Mouse (Mus musculus) ES-Bruce4 (cell line): ENCODE results near the gene Tmub1. TPM values are rescaled to one million over a fixed set of nuclear protein-coding genes. Genes with fewer than 3 reads are reported as not detected.
A peak's percentile ranks its signal among the peaks of the same experiment; 100 is the strongest.

Source experiments
- H3K27ac ChIP-seq: 2 replicates; pipeline ENCODE4 v1.5.1; 2012; ENCODE audit warnings: low read length, inconsistent platforms; ENCODE audit not compliant: insufficient read depth
- H3K27me3 ChIP-seq: 2 replicates; pipeline ENCODE4 v1.6.1; 2012; ENCODE audit warnings: mild to moderate bottlenecking, low read length, inconsistent platforms; ENCODE audit not compliant: control insufficient read depth, poor library complexity, insufficient read depth, severe bottlenecking
- H3K36me3 ChIP-seq: 2 replicates; pipeline ENCODE4 v1.6.1; 2012; ENCODE audit warnings: inconsistent platforms, mild to moderate bottlenecking, low read length, moderate library complexity; ENCODE audit not compliant: control insufficient read depth, poor library complexity, insufficient read depth, severe bottlenecking
- H3K4me1 ChIP-seq: one replicate; pipeline ENCODE4 v1.8.1; 2011; ENCODE audit warnings: low read length; ENCODE audit not compliant: control insufficient read depth, insufficient read depth
- H3K4me3 ChIP-seq: 2 replicates; pipeline ENCODE4 v1.5.1; 2011; ENCODE audit warnings: low read depth, mild to moderate bottlenecking, low read length
- H3K9ac ChIP-seq: 2 replicates; pipeline ENCODE4 v1.6.1; 2012; ENCODE audit warnings: low read depth, mild to moderate bottlenecking, inconsistent platforms; ENCODE audit not compliant: poor library complexity, severe bottlenecking
- H3K9me3 ChIP-seq: replicated peaks from 2 replicates; pipeline ENCODE4 v1.6.1; 2012; ENCODE audit warnings: mild to moderate bottlenecking, low read length, inconsistent platforms; ENCODE audit not compliant: control insufficient read depth, poor library complexity, insufficient read depth, severe bottlenecking
- CTCF ChIP-seq: IDR thresholded peaks from one replicate; pipeline ENCODE4 v1.8.1; 2011; ENCODE audit warnings: low read depth, low read length
- EP300 ChIP-seq: IDR thresholded peaks from 2 replicates; pipeline ENCODE4 v1.6.1; 2011; ENCODE audit warnings: low read depth, low read length; ENCODE audit not compliant: insufficient read depth
- POLR2A ChIP-seq: IDR thresholded peaks from one replicate; pipeline ENCODE4 v1.8.1; 2011; ENCODE audit warnings: low read length; ENCODE audit not compliant: insufficient read depth
- polyA plus RNA-seq: library from polyadenylated mRNA; stranded (reverse); fragments of >200 nt; gene quantifications from 2 replicates; pipeline ENCODE4 v1.2.4, GENCODE M21; 2011; ENCODE audit warnings: low read depth; ENCODE audit not compliant: missing spikeins, insufficient read depth, insufficient read length

Gene Tmub1
- polyA plus RNA-seq, 1 experiment = 4.8 TPM

DNA sequence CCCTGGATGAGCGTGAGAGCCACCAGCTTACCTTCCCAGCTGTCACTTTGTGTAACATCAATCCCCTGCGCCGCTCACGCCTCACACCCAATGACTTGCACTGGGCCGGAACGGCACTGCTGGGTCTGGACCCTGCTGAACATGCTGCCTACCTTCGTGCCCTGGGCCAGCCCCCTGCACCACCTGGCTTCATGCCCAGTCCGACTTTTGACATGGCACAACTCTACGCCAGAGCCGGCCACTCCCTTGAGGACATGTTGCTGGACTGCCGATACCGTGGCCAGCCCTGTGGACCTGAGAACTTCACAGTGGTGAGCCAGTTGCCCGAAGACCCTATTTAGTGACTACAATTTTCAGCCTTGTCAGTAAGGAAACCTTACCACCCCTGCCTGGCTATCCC, 33.7 kb downstream of the Tmub1 start:
- H3K36me3 ChIP-seq = no peaks in the 10 kb centered on the region
- peaks cover 3% of the 10 kb centered on the region for H3K4me1 ChIP-seq
- no peak overlapping the region for H3K27ac ChIP-seq
- no peaks in the 10 kb centered on the region for H3K27me3 ChIP-seq
- H3K9ac ChIP-seq = no peak overlapping the region
- peak overlapping the region; percentile 38 for H3K4me3 ChIP-seq
- no peaks in the 10 kb centered on the region for H3K9me3 ChIP-seq
- TF ChIP-seq POLR2A (no peak), EP300 (no peak), CTCF (no peak)

DNA sequence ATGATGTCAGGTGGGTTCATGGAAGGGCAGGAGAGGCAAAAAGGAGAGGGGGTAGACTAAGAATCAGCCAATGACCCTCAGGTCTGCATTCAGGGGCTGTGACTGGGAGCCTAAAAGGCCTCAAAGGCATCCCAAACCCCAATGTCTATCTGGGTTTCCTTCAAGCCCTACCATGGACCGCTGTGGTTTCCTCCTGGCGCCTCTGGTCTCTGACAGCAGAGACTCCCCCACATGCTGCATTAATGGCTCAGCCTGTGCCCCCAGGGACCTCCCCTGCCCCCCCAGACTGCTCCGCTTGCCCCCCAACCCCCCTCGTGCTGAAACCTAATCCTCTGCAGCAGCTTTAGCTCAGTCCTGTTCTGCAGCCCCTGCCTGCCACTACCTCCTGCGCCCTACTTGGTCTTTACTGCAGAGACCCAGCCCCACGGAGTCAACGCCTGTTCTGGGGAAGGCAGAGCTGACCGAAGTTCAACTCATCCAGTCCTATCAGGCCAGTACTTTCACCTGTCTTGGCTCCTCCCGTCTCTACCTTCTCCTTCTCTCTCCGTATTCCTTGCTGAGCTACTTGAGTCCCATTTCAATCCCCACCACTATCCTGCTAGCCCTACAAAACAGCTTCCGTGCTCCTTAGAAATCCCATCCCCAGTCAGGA, 34.5 kb downstream of the Tmub1 start, which contains the start of gene Asic3:
Asic3 (plus strand) TSS at position 351 of the 652 bp plus-strand sequence.
- Histone ChIP-seq H3K4me1 (peaks cover 3% of the 10 kb centered on the region), H3K27me3 (no peaks in the 10 kb centered on the region), H3K36me3 (no peaks in the 10 kb centered on the region), H3K9me3 (no peaks in the 10 kb centered on the region), H3K9ac (no peak within 1 kb of the TSS), H3K4me3 (peak within 1 kb of the TSS; percentile 38), H3K27ac (no peak within 1 kb of the TSS)
- TF ChIP-seq CTCF (no peak), POLR2A (no peak), EP300 (no peak)

DNA sequence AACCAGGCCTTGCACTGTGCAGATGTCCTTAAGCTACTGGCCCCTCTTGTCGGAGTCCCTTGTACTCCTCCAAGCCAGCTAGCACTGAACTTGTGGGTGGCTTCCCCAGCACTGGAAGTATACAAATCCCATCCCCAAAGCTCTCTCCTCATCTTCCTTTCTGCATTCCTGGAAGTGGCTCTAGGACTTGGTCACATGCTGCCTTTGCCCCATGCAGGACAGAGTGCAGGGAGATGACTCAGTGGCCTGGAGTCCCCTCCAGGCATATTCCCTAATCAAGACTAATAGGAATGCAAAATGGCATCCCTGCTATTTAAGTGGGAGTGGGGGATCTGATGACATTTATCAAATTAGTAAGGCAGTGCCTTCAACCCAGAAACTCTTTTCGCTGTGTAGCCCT, 35.6 kb downstream of the Tmub1 start:
- Histone ChIP-seq H3K27me3 (no peaks in the 10 kb centered on the region), H3K4me1 (peaks cover 3% of the 10 kb centered on the region)
- TF ChIP-seq CTCF (no peak), POLR2A (no peak), EP300 (no peak)

DNA sequence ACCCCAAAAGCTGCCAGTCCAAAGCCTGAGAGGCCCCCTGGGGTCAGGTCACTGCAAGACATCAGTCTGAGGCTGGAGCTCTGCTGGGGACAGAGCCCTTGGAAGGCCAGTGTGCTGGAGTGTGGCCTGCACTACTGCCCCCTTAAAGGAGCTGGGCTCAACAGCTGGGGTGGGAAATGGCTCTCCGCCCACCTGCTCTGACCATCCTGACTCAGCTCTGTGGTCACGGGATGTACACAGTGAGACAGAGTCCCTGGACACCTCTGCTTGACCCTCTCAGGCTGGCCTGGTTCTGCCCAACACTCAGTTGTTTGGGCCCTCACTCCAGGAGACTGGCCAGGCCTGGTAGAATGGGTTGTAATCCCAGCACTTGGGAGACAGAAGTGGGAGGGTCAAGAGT, 38.2 kb downstream of the Tmub1 start:
- Histone ChIP-seq H3K4me1 (no peaks in the 10 kb centered on the region), H3K27ac (no peak overlapping the region), H3K27me3 (no peaks in the 10 kb centered on the region), H3K9me3 (no peaks in the 10 kb centered on the region), H3K9ac (no peak overlapping the region), H3K36me3 (no peaks in the 10 kb centered on the region), H3K4me3 (no peak overlapping the region)
- TF ChIP-seq CTCF (no peak), EP300 (no peak), POLR2A (no peak)

More for the DNA sequence above, 35.6 kb downstream of the Tmub1 start:
- Histone ChIP-seq H3K9me3 (no peaks in the 10 kb centered on the region), H3K27ac (no peak overlapping the region), H3K9ac (no peak overlapping the region), H3K36me3 (no peaks in the 10 kb centered on the region), H3K4me3 (no peak overlapping the region)

DNA sequence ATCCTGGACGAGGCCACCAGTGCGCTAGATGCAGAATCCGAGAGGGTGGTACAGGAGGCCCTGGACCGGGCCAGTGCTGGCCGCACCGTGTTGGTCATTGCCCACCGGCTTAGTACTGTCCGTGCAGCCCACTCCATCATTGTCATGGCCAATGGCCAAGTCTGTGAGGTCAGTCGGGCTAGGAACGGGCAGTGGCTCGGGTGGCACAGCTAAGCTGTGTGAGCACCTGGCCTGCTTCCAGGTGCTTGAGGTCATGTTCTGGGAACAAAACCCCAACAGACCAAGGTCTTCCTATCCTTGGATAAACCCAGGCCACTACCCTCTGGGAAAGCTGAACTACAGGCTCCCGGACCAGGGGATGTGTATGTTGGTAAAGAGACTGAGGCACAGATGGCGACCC, 39.0 kb downstream of the Tmub1 start:
- TF ChIP-seq EP300 (no peak), CTCF (no peak)
- no peaks in the 10 kb centered on the region for H3K9me3 ChIP-seq

DNA sequence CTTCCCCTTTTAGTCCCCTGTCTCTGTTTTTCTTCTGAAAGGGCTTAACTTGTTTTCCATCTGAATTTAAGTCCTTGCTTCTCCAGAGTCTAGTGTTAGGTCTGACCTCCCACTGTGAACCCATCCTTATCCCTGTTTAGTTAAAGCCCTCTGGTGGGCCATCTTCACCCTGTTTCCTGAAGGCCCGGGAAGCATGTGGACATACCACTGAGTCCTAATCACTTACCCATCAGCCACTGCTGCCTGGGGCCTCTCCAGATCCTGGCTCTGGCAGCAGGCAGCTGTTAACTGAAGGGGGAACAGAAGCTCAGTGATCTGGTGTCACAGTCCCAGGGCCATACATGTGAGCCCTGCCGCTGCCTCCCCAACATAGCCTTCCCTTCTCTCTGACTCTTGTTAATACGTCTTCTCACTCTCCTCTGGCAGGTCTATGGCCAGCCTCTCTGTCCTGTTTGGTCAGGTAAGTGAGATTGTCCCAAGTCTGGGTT, 42.2 kb downstream of the Tmub1 start:
- Histone ChIP-seq H3K4me1 (no peaks in the 10 kb centered on the region), H3K4me3 (no peak overlapping the region), H3K27me3 (no peaks in the 10 kb centered on the region), H3K27ac (no peak overlapping the region), H3K36me3 (no peaks in the 10 kb centered on the region), H3K9me3 (no peaks in the 10 kb centered on the region), H3K9ac (no peak overlapping the region)
- TF ChIP-seq EP300 = no peak
- TF ChIP-seq CTCF = no peak

More for the DNA sequence above, 39.0 kb downstream of the Tmub1 start:
- no peak overlapping the region for H3K9ac ChIP-seq
- no peaks in the 10 kb centered on the region for H3K27me3 ChIP-seq
- H3K4me3 ChIP-seq = no peak overlapping the region
- no peaks in the 10 kb centered on the region for H3K36me3 ChIP-seq
- no peak overlapping the region for H3K27ac ChIP-seq
- H3K4me1 ChIP-seq = no peaks in the 10 kb centered on the region
